Mouse (Mus musculus): Measurements from ENCODE around the gene AI661453. TPM values are rescaled to one million over a fixed set of nuclear protein-coding genes. Genes with fewer than 3 reads are reported as not detected.
A peak's percentile ranks its signal among the peaks of the same experiment; 100 is the strongest.
"Not testable (repeated sequence)": the region's sequence is repeated elsewhere in the genome, so short reads cannot be mapped to it uniquely, and the experiment has no call there.

Gene AI661453
- polyA plus RNA-seq, 1 experiment from 2014 or later, result 0.24 TPM

- DNase-seq, result peak; percentile 47
- Histone ChIP-seq H3K4me3 (replicated peaks) (no peak overlapping the region), H3K36me3 (peaks cover 20% of the 10 kb centered on the region), H3K27me3 (no peaks in the 10 kb centered on the region), H3K27ac (peak overlapping the region; percentile 84), H3K9ac (peak overlapping the region; percentile 52), H3K4me2 (peak overlapping the region; percentile 28; the same call in 1 of the 2 replicates), H3K4me1 (replicated peaks) (peaks cover 34% of the 10 kb centered on the region), H3K9me3 (replicated peaks) (no peaks in the 10 kb centered on the region)
- ATAC-seq (ENCODE audit: low read depth), result peak; percentile 78
- WGBS (ENCODE audit: insufficient replicate concordance), result 22% methylated on average over 1 of the region's 1 CpGs
Observed at GRCm38 (mm10) chr17:47484241-47484921, 48.0 kb downstream of the AI661453 start.

GRCm38 (mm10) chr17:47484993-47485392 is 48.6 kb downstream of the AI661453 start:
- Histone ChIP-seq H3K4me1 (replicated peaks) (peaks cover 33% of the 10 kb centered on the region), H3K9ac (peak overlapping the region; percentile 52), H3K4me3 (replicated peaks) (no peak overlapping the region), H3K9me3 (replicated peaks) (no peaks in the 10 kb centered on the region), H3K4me2 (peak overlapping the region; percentile 28; the same call in 1 of the 2 replicates), H3K36me3 (peaks cover 26% of the 10 kb centered on the region), H3K27ac (peak overlapping the region; percentile 84), H3K27me3 (no peaks in the 10 kb centered on the region)
- peak; percentile 40 for DNase-seq
- ATAC-seq (ENCODE audit: low read depth), result peak; percentile 61
- WGBS (ENCODE audit: insufficient replicate concordance), result 6% methylated on average over 3 of the region's 3 CpGs

DNA sequence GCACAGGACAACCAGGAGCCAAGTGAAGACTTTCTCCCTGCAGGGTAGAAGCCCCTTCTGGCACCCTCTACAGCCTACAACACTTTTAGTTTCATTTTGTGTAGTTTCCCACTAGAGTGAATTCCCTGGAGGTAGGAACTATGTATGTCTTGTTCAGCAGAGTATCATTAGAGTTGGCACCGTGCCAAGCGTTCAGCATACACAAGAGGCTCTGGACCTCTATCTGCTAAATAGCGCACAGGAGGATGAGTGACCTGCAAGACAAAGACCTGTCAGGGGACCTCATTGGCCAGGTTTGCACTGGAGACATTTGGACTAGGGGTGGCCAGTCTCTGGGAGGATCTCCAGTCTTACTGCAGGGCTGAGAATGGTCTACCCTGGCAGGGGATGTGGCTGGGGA is 49.4 kb downstream of the AI661453 start:
- H3K4me1 ChIP-seq (replicated peaks), result peaks cover 30% of the 10 kb centered on the region
- H3K27ac ChIP-seq, result peak overlapping the region; percentile 84
- no peaks in the 10 kb centered on the region for H3K27me3 ChIP-seq
- no peak for DNase-seq
- no peak overlapping the region; the same call in 1 of the 2 replicates for H3K4me2 ChIP-seq
- H3K4me3 ChIP-seq (replicated peaks), result no peak overlapping the region
- WGBS (ENCODE audit: insufficient replicate concordance), result 83% methylated on average over 3 of the region's 3 CpGs
- H3K9me3 ChIP-seq (replicated peaks), result no peaks in the 10 kb centered on the region
- no peak for ATAC-seq (ENCODE audit: low read depth)
- H3K9ac ChIP-seq, result peak overlapping the region; percentile 24
- peaks cover 34% of the 10 kb centered on the region for H3K36me3 ChIP-seq

DNA sequence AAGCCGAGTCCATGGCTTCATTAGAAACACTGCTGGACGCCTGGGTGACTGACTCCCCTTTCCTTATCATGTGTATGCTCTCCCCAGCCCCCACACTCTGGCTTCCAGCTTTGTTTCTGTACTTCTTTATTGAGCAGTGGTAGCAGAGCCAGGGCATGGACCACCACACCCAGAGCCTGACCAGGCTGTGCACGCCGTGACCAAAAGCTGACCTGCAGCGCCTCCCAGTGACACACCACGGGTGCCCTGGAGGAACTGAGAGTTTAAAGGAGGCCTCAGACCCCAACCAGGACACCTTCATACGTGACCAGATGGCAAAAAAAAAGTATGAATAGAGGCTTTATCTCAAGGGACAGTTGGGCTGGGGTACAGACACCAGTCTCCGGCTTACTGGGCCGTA is 54.4 kb downstream of the AI661453 start:
- H3K4me2 ChIP-seq, result no peak overlapping the region
- H3K27me3 ChIP-seq, result no peaks in the 10 kb centered on the region
- H3K4me1 ChIP-seq (replicated peaks), result peaks cover 26% of the 10 kb centered on the region
- ATAC-seq (ENCODE audit: low read depth) (no peak), DNase-seq (no peak)
- H3K27ac ChIP-seq, result no peak overlapping the region
- no peak overlapping the region for H3K4me3 ChIP-seq (replicated peaks)
- WGBS (ENCODE audit: insufficient replicate concordance), result 81% methylated on average over 9 of the region's 9 CpGs
- no peaks in the 10 kb centered on the region for H3K9me3 ChIP-seq (replicated peaks)
- H3K36me3 ChIP-seq, result peaks cover 84% of the 10 kb centered on the region
- no peak overlapping the region for H3K9ac ChIP-seq

GRCm38 (mm10) chr17:47492731-47493130 is 56.3 kb downstream of the AI661453 start:
- H3K4me2 ChIP-seq, result no peak overlapping the region
- peaks cover 99% of the 10 kb centered on the region for H3K36me3 ChIP-seq
- 86% methylated on average over 6 of the region's 6 CpGs for WGBS (ENCODE audit: insufficient replicate concordance)
- H3K27ac ChIP-seq, result no peak overlapping the region
- ATAC-seq (ENCODE audit: low read depth), result no peak
- no peak for DNase-seq
- peaks cover 17% of the 10 kb centered on the region for H3K4me1 ChIP-seq (replicated peaks)
- no peak overlapping the region for H3K9ac ChIP-seq
- H3K4me3 ChIP-seq (replicated peaks), result no peak overlapping the region
- no peaks in the 10 kb centered on the region for H3K9me3 ChIP-seq (replicated peaks)
- H3K27me3 ChIP-seq, result no peaks in the 10 kb centered on the region

GRCm38 (mm10) chr17:47493653-47494052 is 57.2 kb downstream of the AI661453 start:
- 83% methylated on average over 6 of the region's 6 CpGs for WGBS (ENCODE audit: insufficient replicate concordance)

DNA sequence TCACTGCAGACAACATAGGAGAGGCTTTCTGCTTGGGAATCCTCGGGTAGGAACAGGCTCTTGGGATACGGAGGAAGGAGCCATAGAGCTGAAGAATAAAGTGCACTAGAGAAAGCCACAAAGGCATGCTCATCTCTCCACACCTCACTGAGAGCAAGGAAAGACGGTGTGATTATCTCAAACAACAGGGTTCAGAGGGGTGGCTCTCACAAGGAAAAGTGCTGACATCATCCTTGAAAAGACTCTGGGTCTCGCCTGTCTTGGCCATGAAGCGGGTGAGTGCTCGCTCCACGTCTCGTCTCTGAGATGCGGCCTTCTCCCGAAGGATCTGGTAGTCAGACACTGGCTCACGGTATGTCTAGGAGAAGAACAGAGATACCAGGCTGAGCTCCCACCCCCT is 57.7 kb downstream of the AI661453 start:
- Histone ChIP-seq H3K27ac (peak overlapping the region; percentile 37), H3K9me3 (replicated peaks) (no peaks in the 10 kb centered on the region), H3K4me1 (replicated peaks) (peaks cover 17% of the 10 kb centered on the region), H3K9ac (peak overlapping the region; percentile 24; the same call in 1 of the 2 replicates), H3K4me3 (replicated peaks) (no peak overlapping the region), H3K4me2 (no peak overlapping the region), H3K36me3 (peaks cover 98% of the 10 kb centered on the region), H3K27me3 (no peaks in the 10 kb centered on the region)
- DNase-seq (no peak), ATAC-seq (ENCODE audit: low read depth) (peak; percentile 65)
- 71% methylated on average over 11 of the region's 11 CpGs for WGBS (ENCODE audit: insufficient replicate concordance)

More at GRCm38 (mm10) chr17:47493653-47494052, 57.2 kb downstream of the AI661453 start:
- DNase-seq (no peak), ATAC-seq (ENCODE audit: low read depth) (no peak)
- H3K4me1 ChIP-seq (replicated peaks), result peaks cover 17% of the 10 kb centered on the region
- H3K4me2 ChIP-seq, result no peak overlapping the region
- H3K36me3 ChIP-seq, result peaks cover 98% of the 10 kb centered on the region
- no peak overlapping the region for H3K4me3 ChIP-seq (replicated peaks)
- H3K27ac ChIP-seq, result peak overlapping the region; percentile 37
- no peaks in the 10 kb centered on the region for H3K27me3 ChIP-seq
- no peak overlapping the region for H3K9ac ChIP-seq
- H3K9me3 ChIP-seq (replicated peaks), result no peaks in the 10 kb centered on the region

DNA sequence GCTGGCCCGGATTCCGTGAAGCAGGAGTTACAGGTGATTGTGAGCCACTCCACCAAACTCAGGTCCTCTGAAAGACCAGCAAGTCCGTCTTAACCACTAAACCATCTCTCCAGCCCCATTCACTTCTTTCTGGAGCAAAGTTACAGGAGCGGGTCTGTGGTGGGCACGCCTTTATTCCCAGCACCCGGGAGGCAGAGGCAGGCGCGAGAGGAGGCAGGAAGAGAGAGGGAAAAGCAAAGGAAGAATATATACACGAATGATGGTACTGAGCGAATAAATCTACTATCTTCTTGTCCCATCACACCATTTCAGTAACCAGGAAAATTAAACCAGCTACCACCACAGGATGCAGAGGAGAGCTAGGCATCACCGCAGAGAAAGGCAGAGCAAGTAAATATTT is 65.1 kb downstream of the AI661453 start:
- H3K9ac ChIP-seq, result peak overlapping the region; percentile 81
- peak overlapping the region; percentile 82 for H3K4me2 ChIP-seq
- no peak for DNase-seq
- H3K4me3 ChIP-seq (replicated peaks), result peak overlapping the region; percentile 75
- H3K4me1 ChIP-seq (replicated peaks), result peaks cover 49% of the 10 kb centered on the region
- peak overlapping the region; percentile 86 for H3K27ac ChIP-seq
- WGBS (ENCODE audit: insufficient replicate concordance), result 4% methylated on average over 11 of the region's 11 CpGs
- ATAC-seq (ENCODE audit: low read depth), result peak; percentile 8
- peaks cover 42% of the 10 kb centered on the region for H3K36me3 ChIP-seq
- H3K9me3 ChIP-seq (replicated peaks), result no peaks in the 10 kb centered on the region
- no peaks in the 10 kb centered on the region for H3K27me3 ChIP-seq

DNA sequence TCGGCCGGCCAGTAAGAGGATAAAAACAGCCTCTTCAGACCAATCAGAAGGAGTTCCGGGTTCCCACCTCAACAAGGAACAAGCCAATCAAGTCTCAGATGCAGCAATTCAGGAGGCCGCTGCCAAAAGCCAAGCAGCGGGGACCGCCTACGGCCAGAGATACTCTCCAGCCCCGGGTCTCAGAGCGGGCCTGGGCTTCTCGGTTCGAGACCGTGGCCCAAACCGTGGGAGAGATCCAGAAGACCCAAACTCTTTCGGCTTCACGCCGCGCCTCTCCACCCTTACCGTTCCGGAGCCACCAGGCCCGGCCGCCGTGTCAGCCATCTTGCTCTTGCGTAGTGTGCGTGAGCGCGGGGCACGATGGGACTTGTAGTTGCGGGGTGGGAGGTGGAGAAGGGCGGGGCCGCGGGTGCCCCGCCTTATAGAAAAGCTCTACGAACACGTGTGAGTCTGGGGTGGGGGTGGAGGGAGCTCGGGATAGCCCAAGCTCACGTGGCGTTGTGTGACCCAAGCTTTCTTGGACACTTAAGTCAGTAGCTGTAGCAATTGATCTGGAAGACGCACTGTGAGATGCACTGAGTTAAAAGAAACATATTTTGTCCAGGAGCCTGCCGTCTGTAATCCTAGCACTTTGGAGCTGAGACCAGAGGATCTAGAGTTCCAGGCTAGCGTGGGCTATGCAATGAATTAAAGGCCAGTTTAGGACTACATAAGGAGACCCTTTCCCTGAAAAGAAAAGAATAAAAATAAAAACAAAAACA is 65.7 kb downstream of the AI661453 start, which contains the start of gene Taf8:
Gene Taf8, minus strand, starts transcription at position 347 of the 761 bp plus-strand sequence.
- Histone ChIP-seq H3K4me1 (replicated peaks) (peaks cover 55% of the 10 kb centered on the region), H3K36me3 (peaks cover 36% of the 10 kb centered on the region), H3K27ac (peak within 1 kb of the TSS; percentile 86), H3K27me3 (no peaks in the 10 kb centered on the region), H3K9ac (peak within 1 kb of the TSS; percentile 81), H3K9me3 (replicated peaks) (no peaks in the 10 kb centered on the region), H3K4me3 (replicated peaks) (peak within 1 kb of the TSS; percentile 75), H3K4me2 (peak within 1 kb of the TSS; percentile 82)
- WGBS (ENCODE audit: insufficient replicate concordance), result 2% methylated on average over 40 of the region's 40 CpGs
- ATAC-seq (ENCODE audit: low read depth) (peak; percentile 91), DNase-seq (peak; percentile 90)

GRCm38 (mm10) chr17:47502707-47503045 is 66.3 kb downstream of the AI661453 start:
- H3K27me3 ChIP-seq; ATAC-seq (ENCODE audit: low read depth); H3K9me3 ChIP-seq (replicated peaks); DNase-seq: not testable (repeated sequence)
- WGBS (ENCODE audit: insufficient replicate concordance), result 65% methylated on average over 6 of the region's 6 CpGs
- peak overlapping the region; percentile 82 for H3K4me2 ChIP-seq
- peak overlapping the region; percentile 67 for H3K27ac ChIP-seq
- peak overlapping the region; percentile 12; the same call in 1 of the 2 replicates for H3K9ac ChIP-seq
- H3K4me3 ChIP-seq (replicated peaks), result peak overlapping the region; percentile 75; the same call in 1 of the 2 replicates
- H3K4me1 ChIP-seq (replicated peaks), result peaks cover 60% of the 10 kb centered on the region
- peaks cover 31% of the 10 kb centered on the region for H3K36me3 ChIP-seq

DNA sequence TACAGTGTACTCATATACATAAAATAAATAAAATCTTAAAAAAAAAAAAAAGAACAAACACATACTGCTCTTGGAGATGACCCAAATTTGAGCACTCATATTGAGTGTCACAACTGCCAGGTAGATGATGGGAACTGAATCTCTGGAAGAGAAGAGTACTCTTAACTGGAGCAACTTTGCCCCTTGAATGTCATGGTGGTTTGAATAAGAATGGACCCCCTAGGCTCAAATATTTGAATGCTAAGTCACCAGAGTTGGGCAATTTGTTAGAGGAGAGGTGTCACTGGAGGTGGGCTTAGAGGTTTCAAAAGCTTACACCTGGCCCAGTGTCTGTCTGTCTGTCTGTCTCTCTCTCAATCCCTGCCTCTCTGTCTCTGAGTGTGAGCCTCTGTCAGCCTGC is 67.3 kb downstream of the AI661453 start:
- ATAC-seq (ENCODE audit: low read depth), result no peak
- Histone ChIP-seq H3K36me3 (peaks cover 23% of the 10 kb centered on the region), H3K27me3 (no peaks in the 10 kb centered on the region), H3K4me3 (replicated peaks) (no peak overlapping the region), H3K9me3 (replicated peaks) (no peaks in the 10 kb centered on the region), H3K27ac (peak overlapping the region; percentile 78; the same call in 1 of the 2 replicates), H3K9ac (no peak overlapping the region), H3K4me1 (replicated peaks) (peaks cover 71% of the 10 kb centered on the region), H3K4me2 (peak overlapping the region; percentile 85; the same call in 1 of the 2 replicates)
- DNase-seq, result no peak
